Mouse (Mus musculus): ENCODE data around the gene Herc1. TPM values are rescaled to one million over a fixed set of nuclear protein-coding genes. Genes with fewer than 3 reads are reported as not detected.

The Herc1 gene
- 20.6 and 21.0 TPM in 2 replicates for polyA plus RNA-seq (2015; fragmentation: Nextera tagmentation; extraction: Ambion mirVana)

GRCm38 (mm10) chr9:66349860-66350787 lies at the start of gene Herc1:
Gene Herc1 (plus strand): TSS chr9:66350450.
- H3K9ac ChIP-seq: peak within 1 kb of the TSS; percentile 87
- H3K4me2 ChIP-seq: peak within 1 kb of the TSS; percentile 80
- peak within 1 kb of the TSS; percentile 78 for H3K4me3 ChIP-seq (replicated peaks)
- peaks cover 18% of the 10 kb centered on the region for H3K4me1 ChIP-seq
- H3K36me3 ChIP-seq: no peaks in the 10 kb centered on the region
- no peaks in the 10 kb centered on the region for H3K9me3 ChIP-seq (replicated peaks)
- H3K27me3 ChIP-seq: no peaks in the 10 kb centered on the region
- ATAC-seq (replicated peaks; ENCODE audit: low FRiP score): peak; percentile 91
- H3K27ac ChIP-seq: peak within 1 kb of the TSS; percentile 97
- under 1% methylated on average over 85 of the region's 85 CpGs for WGBS

- WGBS: 87% methylated on average over 3 of the region's 3 CpGs
- H3K4me1 ChIP-seq: no peaks in the 10 kb centered on the region
- no peaks in the 10 kb centered on the region for H3K36me3 ChIP-seq
- ATAC-seq (replicated peaks; ENCODE audit: low FRiP score): no peak
- no peak overlapping the region for H3K27ac ChIP-seq
- no peaks in the 10 kb centered on the region for H3K9me3 ChIP-seq (replicated peaks)
- no peak overlapping the region; the same call in 1 of the 2 replicates for H3K4me3 ChIP-seq (replicated peaks)
- no peaks in the 10 kb centered on the region for H3K27me3 ChIP-seq
- peak overlapping the region; percentile 42; the same call in 1 of the 2 replicates for H3K4me2 ChIP-seq
- no peak overlapping the region for H3K9ac ChIP-seq
These were observed 45.7 kb upstream of the Herc1 start for GRCm38 (mm10) chr9:66304320-66305090.

GRCm38 (mm10) chr9:66305121-66306112 lies 44.8 kb upstream of the Herc1 start:
- Histone ChIP-seq H3K4me3 (replicated peaks) (peak overlapping the region; percentile 26), H3K36me3 (no peaks in the 10 kb centered on the region), H3K9ac (no peak overlapping the region), H3K27me3 (no peaks in the 10 kb centered on the region), H3K4me1 (no peaks in the 10 kb centered on the region), H3K4me2 (peak overlapping the region; percentile 42), H3K9me3 (replicated peaks) (no peaks in the 10 kb centered on the region), H3K27ac (no peak overlapping the region)
- ATAC-seq (replicated peaks; ENCODE audit: low FRiP score): no peak
- 47% methylated on average over 25 of the region's 25 CpGs for WGBS

- ATAC-seq (replicated peaks; ENCODE audit: low FRiP score): no peak
- no peak overlapping the region for H3K9ac ChIP-seq
- WGBS: 70% methylated on average over 3 of the region's 3 CpGs
These were observed 43.8 kb upstream of the Herc1 start for GRCm38 (mm10) chr9:66306414-66306813.

GRCm38 (mm10) chr9:66307341-66307740 lies 42.9 kb upstream of the Herc1 start:
- no peaks in the 10 kb centered on the region for H3K27me3 ChIP-seq
- no peak for ATAC-seq (replicated peaks; ENCODE audit: low FRiP score)
- no peak overlapping the region for H3K4me2 ChIP-seq
- no peaks in the 10 kb centered on the region for H3K9me3 ChIP-seq (replicated peaks)
- 10% methylated on average over 2 of the region's 2 CpGs for WGBS
- H3K9ac ChIP-seq: no peak overlapping the region
- H3K4me3 ChIP-seq (replicated peaks): no peak overlapping the region
- H3K27ac ChIP-seq: no peak overlapping the region
- H3K36me3 ChIP-seq: no peaks in the 10 kb centered on the region
- H3K4me1 ChIP-seq: no peaks in the 10 kb centered on the region

More at GRCm38 (mm10) chr9:66306414-66306813, 43.8 kb upstream of the Herc1 start:
- no peak overlapping the region for H3K4me3 ChIP-seq (replicated peaks)
- no peaks in the 10 kb centered on the region for H3K9me3 ChIP-seq (replicated peaks)
- no peaks in the 10 kb centered on the region for H3K36me3 ChIP-seq
- H3K27me3 ChIP-seq: no peaks in the 10 kb centered on the region
- H3K27ac ChIP-seq: no peak overlapping the region
- H3K4me1 ChIP-seq: no peaks in the 10 kb centered on the region
- H3K4me2 ChIP-seq: no peak overlapping the region

- 85% methylated on average over 4 of the region's 4 CpGs for WGBS
- Histone ChIP-seq H3K27ac (no peak overlapping the region), H3K27me3 (no peaks in the 10 kb centered on the region), H3K4me3 (replicated peaks) (no peak overlapping the region), H3K4me1 (no peaks in the 10 kb centered on the region), H3K9ac (no peak overlapping the region), H3K36me3 (no peaks in the 10 kb centered on the region), H3K9me3 (replicated peaks) (no peaks in the 10 kb centered on the region), H3K4me2 (no peak overlapping the region)
- ATAC-seq (replicated peaks; ENCODE audit: low FRiP score): no peak
These were observed 41.5 kb upstream of the Herc1 start for GRCm38 (mm10) chr9:66308741-66309140.

- H3K4me3 ChIP-seq (replicated peaks): no peak overlapping the region
- no peak for ATAC-seq (replicated peaks; ENCODE audit: low FRiP score)
- H3K9me3 ChIP-seq (replicated peaks): no peaks in the 10 kb centered on the region
- no peak overlapping the region for H3K27ac ChIP-seq
- H3K9ac ChIP-seq: no peak overlapping the region
- H3K27me3 ChIP-seq: no peaks in the 10 kb centered on the region
- no peaks in the 10 kb centered on the region for H3K4me1 ChIP-seq
- no peaks in the 10 kb centered on the region for H3K36me3 ChIP-seq
- WGBS: 52% methylated on average over 3 of the region's 3 CpGs
- no peak overlapping the region for H3K4me2 ChIP-seq
These were observed 38.8 kb upstream of the Herc1 start for GRCm38 (mm10) chr9:66311458-66311857.

GRCm38 (mm10) chr9:66316603-66317002 lies 33.6 kb upstream of the Herc1 start:
- no peaks in the 10 kb centered on the region for H3K36me3 ChIP-seq
- 75% methylated on average over 2 of the region's 2 CpGs for WGBS

GRCm38 (mm10) chr9:66322010-66322931 lies 28.0 kb upstream of the Herc1 start:
- Histone ChIP-seq H3K4me3 (replicated peaks) (no peak overlapping the region), H3K27ac (no peak overlapping the region), H3K36me3 (no peaks in the 10 kb centered on the region), H3K9me3 (replicated peaks) (no peaks in the 10 kb centered on the region), H3K9ac (no peak overlapping the region), H3K27me3 (no peaks in the 10 kb centered on the region), H3K4me2 (no peak overlapping the region), H3K4me1 (no peaks in the 10 kb centered on the region)
- ATAC-seq (replicated peaks; ENCODE audit: low FRiP score): no peak
- 84% methylated on average over 7 of the region's 7 CpGs for WGBS

More at GRCm38 (mm10) chr9:66316603-66317002, 33.6 kb upstream of the Herc1 start:
- Histone ChIP-seq H3K4me3 (replicated peaks) (no peak overlapping the region), H3K9ac (no peak overlapping the region), H3K9me3 (replicated peaks) (no peaks in the 10 kb centered on the region), H3K27ac (no peak overlapping the region), H3K4me2 (no peak overlapping the region), H3K27me3 (no peaks in the 10 kb centered on the region), H3K4me1 (no peaks in the 10 kb centered on the region)
- ATAC-seq (replicated peaks; ENCODE audit: low FRiP score): no peak

GRCm38 (mm10) chr9:66326879-66327278 lies 23.4 kb upstream of the Herc1 start:
- WGBS: 63% methylated on average over 2 of the region's 2 CpGs
- Histone ChIP-seq H3K9ac (no peak overlapping the region), H3K4me2 (no peak overlapping the region), H3K27me3 (no peaks in the 10 kb centered on the region), H3K4me3 (replicated peaks) (no peak overlapping the region), H3K36me3 (no peaks in the 10 kb centered on the region), H3K27ac (no peak overlapping the region), H3K9me3 (replicated peaks) (no peaks in the 10 kb centered on the region), H3K4me1 (no peaks in the 10 kb centered on the region)
- ATAC-seq (replicated peaks; ENCODE audit: low FRiP score): no peak

Measured in kidney, embryonic 15.5 days (tissue).